Mouse (Mus musculus) bone marrow, adult 2 months (tissue): ENCODE data around the gene Ypel1.

Experiments used
- CTCF ChIP-seq: fragments of 200-500 bp; IDR thresholded peaks from 2 replicates; pipeline ENCODE4 v1.5.1; 2011; ENCODE audit warnings: low read length, control low read depth; ENCODE audit not compliant: control insufficient read depth, insufficient read depth
- POLR2A ChIP-seq: fragments of 200-500 bp; IDR thresholded peaks from 2 replicates; pipeline ENCODE4 v1.6.1; 2011; ENCODE audit warnings: low read depth, mild to moderate bottlenecking, control low read depth, low read length, borderline replicate concordance; ENCODE audit not compliant: control insufficient read depth

DNA sequence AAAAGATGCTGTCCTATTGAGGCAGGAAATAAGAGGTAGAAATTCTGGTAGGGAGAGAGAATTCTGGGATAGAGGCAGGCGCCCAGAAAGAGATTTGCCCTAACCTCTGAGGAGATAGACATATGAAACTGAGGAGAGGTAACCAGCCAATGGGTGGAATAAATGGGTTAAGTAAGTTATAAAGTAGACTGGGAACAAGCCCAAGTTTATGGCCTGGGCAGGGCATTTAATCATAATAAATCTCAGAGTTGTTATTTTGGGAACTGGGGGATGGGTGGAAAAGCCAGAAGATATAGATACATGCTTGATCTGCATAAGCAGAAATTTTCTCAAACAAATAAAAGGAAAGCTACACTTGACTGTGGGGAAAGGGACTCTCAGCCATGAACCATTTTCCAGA is 7.2 kb upstream of the Ypel1 start:
- TF ChIP-seq CTCF (no peak), POLR2A (no peak)
